ENCODE assay signal across 8 mouse cellular contexts in genomic region chr10:67189057-67189456, GRCm38 (mm10).
DNase-seq lines count a peak whose midpoint lies in the region; ATAC-seq and TF ChIP-seq lines count a peak whose summit lies in the region.

No protein-coding gene starts in this region.

- no peak overlapping the region for H3K9ac ChIP-seq in limb, embryonic 12.5 days (replicated peaks)
- H3K9ac ChIP-seq in embryonic facial prominence, embryonic 12.5 days, result no peak overlapping the region
- H3K9ac ChIP-seq in midbrain, embryonic 14.5 days (replicated peaks; ENCODE audit: low read length), result no peak overlapping the region

- peak; percentile 11 for DNase-seq in adrenal gland, postnatal 10 days
- DNase-seq in adrenal gland, postnatal 14 days, result no peak
- DNase-seq in limb, embryonic 10.5 days (ENCODE audit: low spot score), result no peak
- no peak for DNase-seq in midbrain, embryonic 14.5 days
- no peak for DNase-seq in ovary, postnatal 36 days (ENCODE audit: low spot score)
- no peak for DNase-seq in kidney, adult 2 months

- peaks cover 15% of the 10 kb centered on the region for H3K36me3 ChIP-seq in limb, embryonic 12.5 days
- H3K36me3 ChIP-seq in limb, embryonic 10.5 days, result peaks cover 32% of the 10 kb centered on the region
- peaks cover 6% of the 10 kb centered on the region for H3K36me3 ChIP-seq in embryonic facial prominence, embryonic 12.5 days
- 0 out of 2 replicates have a peak, but pooled peaks cover 4% of the 10 kb centered on the region for H3K36me3 ChIP-seq in midbrain, embryonic 14.5 days (ENCODE audit: control insufficient read depth, insufficient read depth, low read length)
- no peaks in the 10 kb centered on the region for H3K36me3 ChIP-seq in kidney, adult 2 months (ENCODE audit: control insufficient read depth, insufficient read depth, low read length)

- peaks cover 14% of the 10 kb centered on the region for H3K4me1 ChIP-seq in limb, embryonic 12.5 days (replicated peaks)
- H3K4me1 ChIP-seq in limb, embryonic 10.5 days, result peaks cover 18% of the 10 kb centered on the region
- H3K4me1 ChIP-seq in embryonic facial prominence, embryonic 12.5 days, result peaks cover 14% of the 10 kb centered on the region
- peaks cover 20% of the 10 kb centered on the region for H3K4me1 ChIP-seq in midbrain, embryonic 14.5 days (ENCODE audit: control insufficient read depth, insufficient read depth, low read length)
- H3K4me1 ChIP-seq in kidney, adult 2 months (ENCODE audit: control insufficient read depth, insufficient read depth, low read length), result peaks cover 14% of the 10 kb centered on the region

- no peaks in the 10 kb centered on the region for H3K9me3 ChIP-seq in limb, embryonic 12.5 days
- H3K9me3 ChIP-seq in limb, embryonic 10.5 days (replicated peaks), result no peaks in the 10 kb centered on the region
- H3K9me3 ChIP-seq in embryonic facial prominence, embryonic 12.5 days, result no peaks in the 10 kb centered on the region
- H3K9me3 ChIP-seq in midbrain, embryonic 14.5 days (ENCODE audit: control insufficient read depth, low read length), result no peaks in the 10 kb centered on the region

- no peak for TF ChIP-seq CTCF in kidney, adult 2 months (conservative IDR thresholded peaks at IDR 0.05; ENCODE audit: insufficient read depth, insufficient read length, low read depth, low read length)

- no peak for TF ChIP-seq POLR2A in kidney, adult 2 months (IDR thresholded peaks at IDR 0.05; ENCODE audit: low read depth, low read length)

- H3K4me2 ChIP-seq in limb, embryonic 12.5 days, result peak overlapping the region; percentile 13; the same call in 1 of the 2 replicates
- H3K4me2 ChIP-seq in embryonic facial prominence, embryonic 12.5 days (replicated peaks), result peak overlapping the region; percentile 32; the same call in 1 of the 2 replicates
- H3K4me2 ChIP-seq in midbrain, embryonic 14.5 days (ENCODE audit: low read length), result peak overlapping the region; percentile 16; the same call in 1 of the 2 replicates

- no peaks in the 10 kb centered on the region for H3K27me3 ChIP-seq in limb, embryonic 12.5 days
- H3K27me3 ChIP-seq in limb, embryonic 10.5 days (ENCODE audit: low read depth, poor library complexity, severe bottlenecking), result no peaks in the 10 kb centered on the region
- no peaks in the 10 kb centered on the region for H3K27me3 ChIP-seq in embryonic facial prominence, embryonic 12.5 days
- no peaks in the 10 kb centered on the region for H3K27me3 ChIP-seq in midbrain, embryonic 14.5 days (ENCODE audit: control insufficient read depth, insufficient read depth, low read length)
- H3K27me3 ChIP-seq in kidney, adult 2 months (replicated peaks; ENCODE audit: control insufficient read depth, insufficient read depth, low read length), result no peaks in the 10 kb centered on the region

- H3K27ac ChIP-seq in limb, embryonic 12.5 days, result no peak overlapping the region
- no peak overlapping the region for H3K27ac ChIP-seq in limb, embryonic 10.5 days
- no peak overlapping the region for H3K27ac ChIP-seq in embryonic facial prominence, embryonic 12.5 days
- H3K27ac ChIP-seq in midbrain, embryonic 14.5 days (replicated peaks; ENCODE audit: low read depth, low read length), result no peak overlapping the region
- no peak overlapping the region for H3K27ac ChIP-seq in kidney, adult 2 months (ENCODE audit: insufficient read depth, low read depth, low read length)

- H3K4me3 ChIP-seq in limb, embryonic 12.5 days (replicated peaks), result no peak overlapping the region
- no peak overlapping the region for H3K4me3 ChIP-seq in limb, embryonic 10.5 days
- H3K4me3 ChIP-seq in embryonic facial prominence, embryonic 12.5 days, result no peak overlapping the region
- no peak overlapping the region for H3K4me3 ChIP-seq in midbrain, embryonic 14.5 days (replicated peaks; ENCODE audit: low read depth, low read length)
- no peak overlapping the region for H3K4me3 ChIP-seq in kidney, adult 2 months (ENCODE audit: insufficient read depth, low read depth, low read length)

- no peak for ATAC-seq in limb, embryonic 12.5 days (ENCODE audit: insufficient number of reproducible peaks, insufficient read depth, low FRiP score, low TSS enrichment, low read depth)
- no peak for ATAC-seq in embryonic facial prominence, embryonic 12.5 days (ENCODE audit: insufficient number of reproducible peaks, insufficient read depth, low FRiP score, low TSS enrichment)
- no peak for ATAC-seq in midbrain, embryonic 14.5 days (ENCODE audit: low FRiP score, low TSS enrichment)
